Mouse (Mus musculus): ENCODE results near the gene Slc4a11. TPM values are rescaled to one million over a fixed set of nuclear protein-coding genes. Genes with fewer than 3 reads are reported as not detected.

Gene Slc4a11
- polyA plus RNA-seq, 1 experiment, result 6.0 TPM

DNA sequence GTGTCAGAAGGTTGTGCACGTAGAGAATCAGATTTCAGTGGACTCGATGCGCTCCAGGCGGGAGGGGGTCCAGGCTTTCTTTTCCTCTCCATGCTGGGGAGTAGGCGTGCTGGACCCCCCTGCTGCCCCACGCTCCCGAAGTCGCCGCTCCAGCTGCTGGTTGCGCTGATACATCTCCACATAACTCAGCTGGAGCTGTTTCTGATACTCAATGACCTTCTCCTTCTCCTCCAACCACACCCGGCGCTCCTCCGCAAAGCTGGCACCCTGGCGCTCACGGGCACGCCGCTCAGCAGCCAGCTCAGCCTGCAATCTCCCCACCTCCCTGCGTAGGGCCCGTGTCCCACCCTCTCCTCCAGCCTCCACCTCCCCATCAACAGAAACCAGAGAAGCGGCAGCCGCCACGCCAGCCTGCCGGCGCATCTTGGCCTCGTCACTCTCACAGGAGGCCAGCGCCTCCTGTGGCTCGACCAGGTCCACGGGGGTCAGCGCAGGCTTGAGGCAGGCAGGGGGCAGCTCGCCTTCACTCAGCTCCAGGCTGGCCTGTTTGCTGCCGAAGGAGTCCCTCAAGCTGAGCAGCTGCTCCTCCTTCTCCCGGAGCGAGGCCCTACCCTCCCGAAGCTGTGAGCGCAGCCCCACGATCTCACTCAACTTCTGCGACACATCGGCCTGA, 62.4 kb downstream of the Slc4a11 start:
- Histone ChIP-seq H3K4me1 (ENCODE audit: control insufficient read depth, insufficient read depth, insufficient read length, low read length) (peaks cover 30% of the 10 kb centered on the region), H3K4me3 (ENCODE audit: low read depth, low read length) (peak overlapping the region; percentile 27), H3K36me3 (ENCODE audit: control insufficient read depth, insufficient read depth, low read length) (peaks cover 7% of the 10 kb centered on the region; the same call in 1 of the 2 replicates), H3K27ac (ENCODE audit: insufficient read depth, low read depth, low read length) (no peak overlapping the region), H3K27me3 (ENCODE audit: control insufficient read depth, insufficient read depth, low read length) (no peaks in the 10 kb centered on the region)
- no peak for TF ChIP-seq POLR2A (IDR thresholded peaks at IDR 0.05; ENCODE audit: low read depth, low read length)
- no peak for TF ChIP-seq CTCF (IDR thresholded peaks at IDR 0.05; ENCODE audit: extremely low read depth, insufficient read length, insufficient replicate concordance, low read depth, low read length)
- 51% methylated on average over 38 of the region's 38 CpGs for WGBS

Other genes with a start within 250 kb of the Slc4a11 start
- 15.0 and 21.8 TPM in 2 replicates for gene Ptpra, start 247.2 kb downstream of the Slc4a11 start, polyA plus RNA-seq (2012; rRNA removed)
- 38.0 and 82.5 TPM in 2 replicates for gene Mrps26, start 133.8 kb downstream of the Slc4a11 start, polyA plus RNA-seq (2012; rRNA removed)
- not detected in 2 replicates for gene Oxt, start 121.3 kb downstream of the Slc4a11 start, polyA plus RNA-seq (2012; rRNA removed)
- not detected in 2 replicates for gene Avp, start 115.0 kb downstream of the Slc4a11 start, polyA plus RNA-seq (2012; rRNA removed)
- 0.70 and 0.74 TPM in 2 replicates for gene Fastkd5, start 67.5 kb downstream of the Slc4a11 start, polyA plus RNA-seq (2012; rRNA removed)
- 2.0 and 3.4 TPM in 2 replicates for gene Ubox5, start 67.5 kb downstream of the Slc4a11 start, polyA plus RNA-seq (2012; rRNA removed)
- gene Lzts3, start 54.7 kb downstream of the Slc4a11 start, polyA plus RNA-seq (2012; rRNA removed), result 27.0 and 50.3 TPM in 2 replicates
- gene Ddrgk1, start 32.9 kb downstream of the Slc4a11 start, polyA plus RNA-seq (2012; rRNA removed), result 29.3 and 55.9 TPM in 2 replicates
- gene Itpa, start 29.9 kb downstream of the Slc4a11 start, polyA plus RNA-seq (2012; rRNA removed), result 9.5 and 16.2 TPM in 2 replicates
- gene 4930402H24Rik, start 208.9 kb upstream of the Slc4a11 start, polyA plus RNA-seq (2012; rRNA removed), result 10.0 and 22.1 TPM in 2 replicates
- 7.2 and 13.3 TPM in 2 replicates for gene Atrn, start 209.0 kb upstream of the Slc4a11 start, polyA plus RNA-seq (2012; rRNA removed)

Data from small intestine, adult 2 months (tissue).